Mouse (Mus musculus): Measurements from ENCODE around the gene Mybphl.

- TF ChIP-seq CTCF (IDR thresholded peaks at IDR 0.05; ENCODE audit: low read depth, low read length) (no peak), GATA1 (IDR thresholded peaks at IDR 0.05; ENCODE audit: borderline replicate concordance, low read length) (no peak), POLR2AphosphoS5 (IDR thresholded peaks at IDR 0.05; ENCODE audit: insufficient replicate concordance, low read depth, low read length) (no peak), TAL1 (conservative IDR thresholded peaks at IDR 0.05; ENCODE audit: low read depth, low read length) (no peak), GATA2 (IDR thresholded peaks at IDR 0.05; ENCODE audit: borderline replicate concordance, low read depth, low read length) (no peak)
Measured at GRCm38 (mm10) chr3:108364270-108364995, at the start of gene Mybphl.

Data from G1E (cell line).